Mouse (Mus musculus): Measurements from ENCODE around the gene Tbl1x. TPM values are rescaled to one million over a fixed set of nuclear protein-coding genes. Genes with fewer than 3 reads are reported as not detected.

The Tbl1x gene
- 34.5 TPM for polyA plus RNA-seq (2017; shearing (Covaris generic))

DNA sequence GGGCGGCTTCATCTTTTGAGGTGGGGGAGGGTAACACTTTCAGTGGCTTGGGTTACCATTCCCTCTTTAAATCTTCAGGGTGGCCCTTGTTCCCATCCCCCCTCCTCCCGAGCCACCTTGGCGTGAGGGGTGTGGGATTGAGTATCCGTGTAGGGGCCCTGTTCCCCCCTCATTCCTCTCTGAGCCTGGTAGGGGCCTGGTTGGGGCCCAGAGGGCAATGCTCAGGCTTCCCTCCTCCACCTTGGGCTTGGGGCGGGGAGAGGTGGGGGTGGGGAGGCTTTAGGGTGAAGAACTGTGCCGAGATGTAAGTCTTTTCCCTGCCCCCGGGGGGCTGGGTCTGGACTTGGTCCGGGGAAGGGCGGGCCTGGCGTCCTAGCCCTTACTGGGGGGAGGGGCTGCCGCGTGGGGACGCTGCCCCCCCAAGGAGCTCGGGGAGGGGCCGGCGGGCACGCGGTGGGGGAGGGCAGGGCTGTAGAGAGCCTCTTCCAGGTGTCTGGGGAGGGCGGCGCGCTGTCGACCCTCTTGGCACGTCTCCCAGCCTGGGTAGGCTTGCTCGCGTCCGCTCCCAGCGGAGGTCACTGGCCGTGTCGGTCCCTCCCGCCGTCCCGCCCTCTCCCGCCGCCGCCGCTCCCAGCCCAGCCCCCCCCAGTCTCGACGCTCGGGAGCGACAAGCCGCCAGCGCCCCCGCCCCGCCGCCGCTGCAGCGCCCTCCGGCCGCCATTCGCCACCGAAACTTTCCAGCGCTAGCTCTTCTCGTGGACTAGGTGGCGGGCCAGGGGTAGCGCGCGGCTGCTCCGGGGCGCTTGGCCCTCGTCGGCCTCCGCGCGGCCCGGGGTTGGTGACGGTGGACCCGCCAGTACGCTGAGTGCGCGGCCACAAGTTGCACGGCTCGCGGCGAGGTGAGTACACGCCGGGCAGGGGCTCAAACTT is at the start of gene Tbl1x:
Tbl1x (plus strand) TSS at position 643 of the 930 bp plus-strand sequence.

